Mouse (Mus musculus) heart, adult 2 months (tissue): Measurements from ENCODE around the gene Helt. TPM values are rescaled to one million over a fixed set of nuclear protein-coding genes. Genes with fewer than 3 reads are reported as not detected.
"Not testable (repeated sequence)": the region's sequence is repeated elsewhere in the genome, so short reads cannot be mapped to it uniquely, and the experiment has no call there.

Experiments used
- DNase-seq, 2 experiments: peaks; one replicate each; pipeline ENCODE4 v3.0.0; 2021
- H3K27ac ChIP-seq: fragments of 200-600 bp; 2 replicates; pipeline ENCODE4 v1.8.1; 2022
- H3K27me3 ChIP-seq: fragments of 200-500 bp; 2 replicates; pipeline ENCODE4 v1.6.1; 2012; ENCODE audit warnings: mild to moderate bottlenecking, low read length, inconsistent platforms, mixed read lengths; ENCODE audit not compliant: control insufficient read depth, insufficient read depth
- H3K36me3 ChIP-seq: fragments of 200-500 bp; 2 replicates; pipeline ENCODE4 v1.6.1; 2012; ENCODE audit warnings: low read length, inconsistent platforms; ENCODE audit not compliant: control insufficient read depth, insufficient read depth
- H3K4me1 ChIP-seq: fragments of 200-500 bp; 2 replicates; pipeline ENCODE4 v1.6.1; 2011; ENCODE audit warnings: low read length; ENCODE audit not compliant: control insufficient read depth, insufficient read depth
- H3K4me3 ChIP-seq: fragments of 200-600 bp; 2 replicates; pipeline ENCODE4 v1.8.1; 2022
- H3K79me2 ChIP-seq: fragments of 200-500 bp; replicated peaks from 2 replicates; pipeline ENCODE4 v1.6.1; 2012; ENCODE audit warnings: mild to moderate bottlenecking, inconsistent platforms, low read length, moderate library complexity, mixed read lengths; ENCODE audit not compliant: control insufficient read depth, insufficient read depth
- H3K9ac ChIP-seq: fragments of 200-500 bp; 2 replicates; pipeline ENCODE4 v1.6.1; 2012; ENCODE audit warnings: low read depth, mild to moderate bottlenecking, control low read depth, inconsistent platforms, low read length, mixed read lengths
- CTCF ChIP-seq: fragments of 200-600 bp; IDR thresholded peaks from 2 replicates; pipeline ENCODE4 v1.8.1; 2022; ENCODE audit warnings: antibody characterized with exemption, mild to moderate bottlenecking, moderate library complexity
- EP300 ChIP-seq: fragments of 200-500 bp; IDR thresholded peaks from 2 replicates; pipeline ENCODE4 v1.6.1; 2011; ENCODE audit warnings: low read depth, low read length, control low read depth; ENCODE audit not compliant: insufficient read depth
- POLR2A ChIP-seq: fragments of 200-500 bp; IDR thresholded peaks from 2 replicates; pipeline ENCODE4 v1.6.1; 2011; ENCODE audit warnings: mild to moderate bottlenecking, low read depth, low read length, control low read depth; ENCODE audit not compliant: insufficient read depth
- WGBS: fragments of 180-500 bp; shearing (Covaris S2); methylation state at CpG from one replicate; pipeline ENCODE4 v1.1.7; 2018; 5-methylcytosine and 5-hydroxymethylcytosine counted together
- intact Hi-C: fragments of 180-260 bp; cut with DNase I; formaldehyde crosslinking; loops from one replicate; pipeline ENCODE4 v1.15.1; 2025
- polyA plus RNA-seq: library from polyadenylated mRNA; depleted of rRNA; stranded (reverse); fragments of >200 nt; gene quantifications from 2 replicates; pipeline ENCODE4 v1.2.3, GENCODE M21; 2012
- total RNA-seq, 2 experiments: library from RNA; stranded (reverse); gene quantifications; 2 replicates each; pipeline ENCODE4 v1.2.3; 2021

Helt gene
- total and polyA plus RNA-seq, 3 experiments, result 1.3 to 2.8 (median 1.5) TPM

DNA sequence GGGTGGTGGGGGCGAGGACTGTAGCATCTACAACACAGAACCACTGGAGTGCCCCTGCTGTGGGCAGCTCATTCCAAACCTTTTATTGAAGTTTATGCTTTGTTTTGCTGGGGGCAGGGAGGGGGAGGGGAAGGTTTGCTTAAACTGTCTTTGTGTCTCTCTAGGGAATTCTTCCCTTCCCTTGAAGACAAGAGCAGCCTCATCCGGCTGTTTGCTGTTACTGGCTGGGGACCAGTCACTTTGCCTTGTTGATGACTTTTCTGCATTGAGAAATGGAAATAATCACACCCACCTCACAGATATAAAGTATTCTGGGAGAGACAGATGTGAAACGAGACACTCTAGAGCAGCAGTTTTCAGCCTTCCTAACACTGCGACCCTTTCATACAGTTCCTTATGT lies 27.7 kb downstream of the Helt start:
- TF ChIP-seq EP300 (0 out of 2 replicates have a peak, but pooled peaks have one; percentile 35), CTCF (peak; percentile 17; the same call in 1 of the 2 replicates), POLR2A (no peak)
- intact Hi-C loops, result no loop called here
- Histone ChIP-seq H3K27ac (no peak overlapping the region), H3K9ac (no peak overlapping the region), H3K27me3 (no peaks in the 10 kb centered on the region), H3K4me1 (peaks cover 3% of the 10 kb centered on the region), H3K36me3 (peaks cover 2% of the 10 kb centered on the region), H3K4me3 (no peak overlapping the region), H3K79me2 (no peaks in the 10 kb centered on the region)
- WGBS, result 42% methylated on average over 4 of the region's 4 CpGs
- no peak for DNase-seq

DNA sequence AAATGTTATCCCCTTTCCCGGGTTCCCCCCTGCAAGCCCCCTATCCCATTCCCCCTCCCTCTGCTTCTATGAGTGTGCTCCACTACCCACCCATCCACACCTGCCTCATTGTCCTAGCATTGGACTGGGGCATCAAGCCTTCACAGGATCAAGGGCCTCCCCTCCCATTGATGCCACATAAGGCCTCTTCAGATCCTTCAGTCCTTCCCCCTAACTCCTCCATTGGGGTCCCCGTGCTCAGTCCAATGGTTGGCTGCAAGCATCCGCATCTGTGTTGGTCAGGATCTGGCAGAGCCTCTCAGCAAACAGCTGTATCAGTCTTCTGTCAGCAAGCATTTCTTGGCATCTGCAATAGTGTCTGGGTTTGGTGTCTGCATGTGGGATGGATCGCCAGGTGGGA lies 30.3 kb downstream of the Helt start:
- H3K27ac ChIP-seq, H3K36me3 ChIP-seq, H3K79me2 ChIP-seq, intact Hi-C loops, DNase-seq, H3K9ac ChIP-seq, H3K4me1 ChIP-seq, H3K4me3 ChIP-seq, H3K27me3 ChIP-seq: not testable (repeated sequence)
- WGBS, result 83% methylated on average over 4 of the region's 4 CpGs

DNA sequence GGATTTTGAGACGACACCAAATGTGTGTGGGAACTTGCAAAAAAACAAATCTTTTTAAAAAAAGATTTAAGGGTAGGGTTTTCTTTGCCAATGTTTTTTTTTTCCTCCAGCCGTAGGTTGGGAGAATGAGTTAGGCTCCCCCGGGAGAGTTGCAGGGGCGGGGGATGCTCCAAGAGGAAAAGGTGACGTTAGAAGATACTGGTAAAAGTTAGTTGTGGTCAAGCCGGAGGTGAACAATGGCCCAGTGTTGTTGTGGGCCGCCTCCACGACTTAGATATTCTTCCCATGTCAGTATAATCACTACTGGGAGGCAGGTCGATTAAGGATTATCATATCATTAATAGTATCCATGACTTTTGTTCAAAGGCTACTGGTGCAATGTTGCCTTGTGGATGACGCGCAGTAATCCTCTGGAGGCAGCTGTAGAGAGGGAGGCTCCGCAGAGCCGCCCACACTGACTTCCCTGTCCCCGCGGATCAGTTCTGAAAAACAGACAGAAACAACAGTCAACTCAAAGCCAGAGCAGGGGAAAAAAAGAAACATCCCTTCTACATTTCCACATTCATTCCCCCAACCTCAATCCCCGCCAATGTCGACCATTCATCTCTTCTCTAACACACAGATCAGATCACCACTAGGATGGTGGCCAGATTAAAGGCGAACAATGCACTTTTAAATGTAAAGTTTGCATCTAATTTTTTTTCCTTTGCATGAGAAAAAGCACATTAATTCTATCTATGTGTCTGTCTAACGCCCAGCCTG lies 36.4 kb downstream of the Helt start:
- WGBS, result 35% methylated on average over 19 of the region's 19 CpGs
- Histone ChIP-seq H3K4me1 (no peaks in the 10 kb centered on the region), H3K4me3 (no peak overlapping the region), H3K36me3 (no peaks in the 10 kb centered on the region), H3K27ac (no peak overlapping the region), H3K27me3 (no peaks in the 10 kb centered on the region), H3K79me2 (no peaks in the 10 kb centered on the region), H3K9ac (no peak overlapping the region)
- intact Hi-C loops, result no loop called here
- TF ChIP-seq CTCF, result no peak
- TF ChIP-seq EP300, result no peak
- TF ChIP-seq POLR2A, result no peak
- DNase-seq, result no peak

DNA sequence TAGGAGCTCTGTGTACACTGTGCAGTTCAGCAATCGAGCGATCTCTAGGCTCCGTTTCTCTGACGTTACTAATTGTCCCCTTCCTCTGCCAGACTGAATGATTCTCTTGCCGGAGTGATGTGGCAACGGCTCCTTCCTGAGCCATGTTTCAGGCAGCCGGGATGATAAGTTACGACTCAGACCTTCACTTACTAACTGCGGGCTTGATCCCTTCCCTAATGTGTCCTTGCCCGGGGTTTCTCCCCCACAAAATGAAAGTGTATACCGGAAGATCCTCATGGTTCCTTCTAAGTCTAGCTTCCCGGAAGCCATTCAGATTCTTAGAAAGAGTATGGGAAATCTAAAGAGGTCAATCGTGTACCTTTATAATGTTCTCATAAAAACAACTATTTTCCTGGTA lies 42.0 kb downstream of the Helt start:
- Histone ChIP-seq H3K36me3 (no peaks in the 10 kb centered on the region), H3K27ac (no peak overlapping the region), H3K4me3 (no peak overlapping the region), H3K27me3 (no peaks in the 10 kb centered on the region), H3K79me2 (no peaks in the 10 kb centered on the region), H3K4me1 (no peaks in the 10 kb centered on the region), H3K9ac (no peak overlapping the region)
- intact Hi-C loops, result no loop called here
- WGBS, result 53% methylated on average over 13 of the region's 13 CpGs
- no peak for TF ChIP-seq CTCF
- TF ChIP-seq POLR2A, result no peak
- TF ChIP-seq EP300, result no peak
- no peak for DNase-seq

DNA sequence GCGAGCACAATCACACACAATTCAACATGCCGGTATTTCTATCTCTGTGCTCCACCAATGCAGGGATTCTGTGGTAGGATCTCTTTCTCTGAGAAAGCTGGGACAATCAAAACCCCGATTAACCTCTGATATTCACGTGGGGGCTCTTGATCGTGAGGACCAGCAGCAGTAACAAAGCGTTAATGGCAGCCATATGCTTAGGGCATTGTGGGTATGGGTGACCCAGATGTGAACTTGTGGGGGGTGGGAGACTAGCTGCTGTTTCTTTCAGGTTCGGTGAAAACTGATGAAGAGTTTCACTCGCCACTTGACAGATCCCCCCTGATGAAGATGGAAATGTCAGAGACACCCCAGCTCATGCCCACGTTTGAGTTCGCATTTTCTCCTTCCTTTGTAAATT lies 42.9 kb downstream of the Helt start:
- H3K27me3 ChIP-seq, result no peaks in the 10 kb centered on the region
- DNase-seq, result no peak
- no peak overlapping the region for H3K9ac ChIP-seq
- H3K79me2 ChIP-seq, result no peaks in the 10 kb centered on the region
- WGBS, result 57% methylated on average over 10 of the region's 10 CpGs
- no peaks in the 10 kb centered on the region for H3K4me1 ChIP-seq
- H3K36me3 ChIP-seq, result no peaks in the 10 kb centered on the region
- intact Hi-C loops, result no loop called here
- H3K4me3 ChIP-seq, result no peak overlapping the region
- TF ChIP-seq EP300 (no peak), POLR2A (no peak), CTCF (no peak)
- H3K27ac ChIP-seq, result no peak overlapping the region

DNA sequence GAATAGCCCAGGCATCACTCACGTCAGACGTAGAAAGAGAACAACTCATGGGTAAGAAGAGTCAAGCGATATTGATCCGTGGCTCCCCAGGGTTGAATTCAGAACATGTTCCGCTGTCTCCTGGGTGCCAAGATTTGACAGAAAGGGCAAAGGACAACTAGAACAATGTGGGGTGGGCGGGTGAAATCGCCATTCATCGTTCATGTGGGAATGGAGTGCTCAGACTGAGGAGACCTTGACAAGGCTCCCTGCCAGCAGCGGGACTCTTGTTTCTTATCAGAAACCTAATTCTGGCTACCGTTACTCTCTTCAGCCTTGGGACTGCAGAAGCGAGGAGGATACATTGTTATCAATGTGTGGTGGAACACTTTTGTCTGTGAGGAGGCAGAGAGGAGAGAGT lies 48.1 kb downstream of the Helt start:
- DNase-seq, result peak in 1 of 2 experiments; percentile 15
- H3K27ac ChIP-seq, result no peak overlapping the region
- intact Hi-C loops, result no loop called here

More for the DNA sequence above, 48.1 kb downstream of the Helt start:
- TF ChIP-seq CTCF, result no peak
- TF ChIP-seq POLR2A, result no peak
- TF ChIP-seq EP300, result no peak
- Histone ChIP-seq H3K27me3 (no peaks in the 10 kb centered on the region), H3K4me3 (no peak overlapping the region), H3K9ac (no peak overlapping the region), H3K79me2 (no peaks in the 10 kb centered on the region), H3K36me3 (no peaks in the 10 kb centered on the region), H3K4me1 (no peaks in the 10 kb centered on the region)
- 24% methylated on average over 11 of the region's 11 CpGs for WGBS
